Mouse (Mus musculus) kidney, postnatal 25 days (tissue): ENCODE results near the gene Ddx60.

ENCODE experiments used
- DNase-seq, 2 experiments: peaks; one replicate each; pipeline ENCODE4 v3.0.0; 2021; ENCODE audit warnings: mixed read lengths in 2 of 2

The Ddx60 gene

GRCm38 (mm10) chr8:61989464-61989863 lies 61.6 kb downstream of the Ddx60 start:
- DNase-seq, result no peak

GRCm38 (mm10) chr8:61992796-61993195 lies 64.9 kb downstream of the Ddx60 start:
- no peak for DNase-seq

- DNase-seq, result no peak
These were observed 69.2 kb downstream of the Ddx60 start for GRCm38 (mm10) chr8:61997125-61997524.

DNA sequence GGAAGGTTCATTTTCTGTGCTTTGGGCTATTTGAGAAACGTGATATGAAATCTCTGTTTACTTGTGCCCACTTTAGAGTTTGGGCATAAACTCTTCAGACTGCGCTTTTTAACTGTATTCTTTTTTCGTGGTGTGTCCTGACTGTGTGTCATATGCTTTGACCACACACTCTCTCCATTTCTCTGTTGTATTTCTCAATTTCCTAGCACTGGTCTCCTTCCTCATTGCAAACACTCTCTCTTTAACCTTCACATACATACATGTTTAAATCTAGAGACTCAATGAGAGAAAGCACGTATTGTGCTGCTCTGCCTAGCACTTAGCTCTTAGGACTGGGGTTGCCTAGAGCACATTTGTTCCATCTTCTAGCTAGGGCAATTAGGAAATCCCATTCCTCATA lies 86.3 kb downstream of the Ddx60 start:
- DNase-seq, result no peak

- no peak for DNase-seq
These were observed 86.7 kb downstream of the Ddx60 start for GRCm38 (mm10) chr8:62014582-62014981.

DNA sequence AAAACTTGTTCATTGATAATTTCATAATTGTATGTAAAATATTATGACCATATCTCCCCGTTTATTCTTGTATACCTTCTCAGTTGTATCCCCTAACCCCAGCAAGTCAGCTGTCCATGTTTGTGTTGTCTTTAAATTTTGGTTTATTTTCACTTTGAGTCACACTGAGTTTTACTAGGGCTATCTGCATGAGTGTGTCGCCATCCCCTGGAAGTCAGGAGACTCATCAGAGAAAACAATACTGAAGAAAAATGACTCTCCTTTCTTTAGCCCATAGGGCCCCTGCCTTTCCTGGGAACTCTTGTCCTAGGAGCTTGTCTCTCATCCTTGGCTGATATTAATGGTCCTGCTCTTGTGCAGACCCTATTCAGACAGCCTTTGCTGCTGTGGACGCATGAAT lies 106.5 kb downstream of the Ddx60 start:
- DNase-seq, result no peak

DNA sequence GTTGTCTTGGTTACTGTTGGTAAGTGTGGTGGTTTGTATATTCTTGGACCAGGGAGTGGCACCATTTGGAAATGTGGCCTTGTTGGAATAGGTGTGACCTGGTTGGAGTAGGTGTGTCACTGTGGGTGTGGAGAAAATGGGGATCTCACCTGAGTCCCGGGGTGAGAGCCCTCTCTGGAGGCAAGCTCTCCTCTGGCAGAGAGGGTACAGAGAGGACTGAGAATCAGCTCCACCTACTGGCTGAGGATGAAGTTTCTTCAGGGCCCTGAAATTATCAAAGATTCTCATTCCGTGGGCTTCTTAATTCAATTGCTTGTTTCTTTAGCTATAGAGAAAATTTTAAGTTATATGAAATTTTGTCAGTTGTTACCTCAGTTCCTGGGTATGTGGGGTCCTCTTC lies 118.9 kb downstream of the Ddx60 start:
- peak in 1 of 2 experiments; percentile 6 for DNase-seq

DNA sequence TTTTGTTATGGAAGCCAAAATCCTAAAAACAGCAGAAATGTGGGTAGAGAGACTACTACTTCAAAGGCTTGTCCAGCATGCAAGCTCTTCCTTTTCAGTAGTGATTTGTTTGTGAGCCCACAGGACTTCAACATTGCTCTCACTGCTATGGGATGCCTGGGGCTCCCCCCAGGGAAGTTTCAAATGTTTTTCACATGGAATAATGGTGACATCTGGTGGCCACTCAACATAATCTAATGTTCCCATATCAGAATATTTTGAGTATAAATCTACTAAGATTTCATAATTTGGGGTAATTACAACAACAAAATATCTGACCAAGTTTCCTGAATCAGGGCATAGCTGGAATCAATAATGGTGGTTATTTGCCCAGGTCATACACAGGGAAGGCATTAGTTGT lies 132.5 kb downstream of the Ddx60 start:
- no peak for DNase-seq

- no peak for DNase-seq
These were observed 140.4 kb downstream of the Ddx60 start for GRCm38 (mm10) chr8:62068305-62068704.

DNA sequence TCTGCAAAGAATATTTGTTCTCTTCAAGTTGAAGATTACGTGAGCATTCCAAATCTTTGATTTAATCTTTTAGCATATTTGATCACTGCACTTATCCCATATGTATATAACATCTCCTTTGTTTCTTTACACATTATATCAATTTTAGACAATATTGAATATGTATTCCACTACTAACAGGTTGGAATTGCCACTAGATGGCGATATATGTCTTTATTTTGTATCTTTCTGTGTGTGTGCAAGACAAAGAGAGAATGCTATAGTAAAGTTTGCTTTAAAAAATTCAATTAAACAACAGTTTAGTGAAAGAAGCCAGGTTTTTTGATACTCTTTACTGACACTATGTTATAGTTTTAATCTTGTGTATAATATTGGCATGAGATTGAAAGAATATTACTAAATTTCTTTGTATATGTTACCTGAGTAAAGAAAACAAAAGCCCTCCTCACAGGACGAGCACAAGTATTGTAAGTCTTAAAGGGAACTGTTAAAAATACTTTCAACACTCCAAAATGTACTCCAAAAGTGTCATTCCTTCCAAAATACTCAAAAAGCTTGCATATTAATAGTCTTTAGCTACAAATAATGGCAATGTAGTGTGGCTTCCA lies 152.4 kb downstream of the Ddx60 start:
- no peak for DNase-seq

- DNase-seq, result no peak
These were observed 153.9 kb downstream of the Ddx60 start for GRCm38 (mm10) chr8:62081804-62082203.
